Mouse (Mus musculus): ENCODE data around the gene Slc6a18.

DNA sequence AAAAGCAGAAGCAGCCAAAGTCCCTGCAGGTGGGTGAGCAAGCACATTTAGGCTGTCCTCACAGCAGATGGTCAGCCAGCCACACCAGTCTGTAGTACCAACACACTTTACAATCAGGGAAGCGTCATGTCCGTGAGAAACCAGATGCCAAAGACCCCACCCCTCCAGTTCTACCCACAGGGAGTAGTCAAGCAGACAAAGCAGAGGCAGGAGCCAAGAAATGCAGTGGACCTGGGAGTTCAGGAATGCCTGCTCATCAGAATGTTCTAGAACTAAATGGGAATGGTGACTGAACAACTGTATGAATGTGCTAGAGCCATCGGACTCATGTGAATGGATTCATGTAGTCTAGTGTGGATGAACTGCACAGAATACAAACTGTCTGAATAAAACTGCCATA is 9.8 kb upstream of the Slc6a18 start:
- TF ChIP-seq CTCF (IDR thresholded peaks at IDR 0.05; ENCODE audit: low read depth) (no peak), EP300 (optimal IDR thresholded peaks at IDR 0.05) (no peak)
